Mouse (Mus musculus): ENCODE measurements around the gene Fzr1. TPM values are rescaled to one million over a fixed set of nuclear protein-coding genes. Genes with fewer than 3 reads are reported as not detected.

The Fzr1 gene
- polyA plus RNA-seq, 1 experiment, result 81.5 TPM

GRCm38 (mm10) chr10:81389373-81389772 lies 11.1 kb upstream of the Fzr1 start:
- WGBS, result 67% methylated on average over 3 of the region's 3 CpGs
- DNase-seq (ENCODE audit: low read depth, low spot score), result no peak

- 39% methylated on average over 5 of the region's 5 CpGs for WGBS
Measured at GRCm38 (mm10) chr10:81388505-81389055, 10.3 kb upstream of the Fzr1 start, which contains the start of gene Gm48552. TSS of gene Gm48552 (plus strand) at chr10:81389005.

GRCm38 (mm10) chr10:81387716-81388115 lies 9.4 kb upstream of the Fzr1 start:
- 92% methylated on average over 20 of the region's 20 CpGs for WGBS
- DNase-seq (ENCODE audit: low read depth, low spot score), result no peak

More at GRCm38 (mm10) chr10:81388505-81389055, 10.3 kb upstream of the Fzr1 start, which contains the start of gene Gm48552:
- no peak for DNase-seq (ENCODE audit: low read depth, low spot score)

GRCm38 (mm10) chr10:81385603-81386306 lies 7.4 kb upstream of the Fzr1 start:
- DNase-seq (ENCODE audit: low read depth, low spot score), result no peak
- WGBS, result 70% methylated on average over 22 of the region's 22 CpGs

- DNase-seq (ENCODE audit: low read depth, low spot score), result no peak
- under 1% methylated on average over 19 of the region's 19 CpGs for WGBS
Measured at GRCm38 (mm10) chr10:81384605-81384982, 6.3 kb upstream of the Fzr1 start.

- WGBS, result 6% methylated on average over 54 of the region's 54 CpGs
- DNase-seq (ENCODE audit: low read depth, low spot score), result peak; percentile 97
Measured at GRCm38 (mm10) chr10:81383802-81384604, 5.7 kb upstream of the Fzr1 start, which contains the start of the genes Dohh and Gm48551. TSS of gene Dohh (plus strand) at chr10:81384428. TSS of gene Gm48551 (plus strand) at chr10:81384466.

- DNase-seq (ENCODE audit: low read depth, low spot score), result no peak
Measured at GRCm38 (mm10) chr10:81382039-81382438, 3.7 kb upstream of the Fzr1 start.

GRCm38 (mm10) chr10:81379809-81380378 lies 1.6 kb upstream of the Fzr1 start:
- 82% methylated on average over 6 of the region's 6 CpGs for WGBS
- DNase-seq (ENCODE audit: low read depth, low spot score), result no peak

More at GRCm38 (mm10) chr10:81382039-81382438, 3.7 kb upstream of the Fzr1 start:
- 35% methylated on average over 5 of the region's 5 CpGs for WGBS

- WGBS, result 57% methylated on average over 3 of the region's 3 CpGs
- DNase-seq (ENCODE audit: low read depth, low spot score), result no peak
Measured at GRCm38 (mm10) chr10:81379183-81379553, 852 bp upstream of the Fzr1 start.

GRCm38 (mm10) chr10:81378553-81379182 lies 352 bp upstream of the Fzr1 start:
- under 1% methylated on average over 46 of the region's 46 CpGs for WGBS
- DNase-seq (ENCODE audit: low read depth, low spot score), result peak; percentile 99

- 19% methylated on average over 2 of the region's 2 CpGs for WGBS
- DNase-seq (ENCODE audit: low read depth, low spot score), result no peak
Measured at GRCm38 (mm10) chr10:81377362-81377664, 1.0 kb downstream of the Fzr1 start.

GRCm38 (mm10) chr10:81376561-81377361 lies 1.6 kb downstream of the Fzr1 start:
- WGBS, result 28% methylated on average over 6 of the region's 6 CpGs
- DNase-seq (ENCODE audit: low read depth, low spot score), result no peak

- WGBS, result 94% methylated on average over 10 of the region's 10 CpGs
- no peak for DNase-seq (ENCODE audit: low read depth, low spot score)
Measured at GRCm38 (mm10) chr10:81375322-81375721, 3.0 kb downstream of the Fzr1 start.

- no peak for DNase-seq (ENCODE audit: low read depth, low spot score)
- WGBS, result 91% methylated on average over 6 of the region's 6 CpGs
Measured at GRCm38 (mm10) chr10:81367207-81367495, 11.2 kb downstream of the Fzr1 start.

- whole genome bisulfite sequencing, result 61% methylated on average over 6 of the region's 6 CpGs
Measured at GRCm38 (mm10) chr10:81366477-81367206, 11.7 kb downstream of the Fzr1 start.

GRCm38 (mm10) chr10:81365672-81366476 lies 12.4 kb downstream of the Fzr1 start, which contains the start of gene 4930404N11Rik:
TSS of gene 4930404N11Rik (minus strand) at chr10:81365816.
- WGBS, result 46% methylated on average over 12 of the region's 12 CpGs
- no peak for DNase-seq (ENCODE audit: low read depth, low spot score)

More at GRCm38 (mm10) chr10:81366477-81367206, 11.7 kb downstream of the Fzr1 start:
- DNase-seq (ENCODE audit: low read depth, low spot score), result no peak

- no peak for DNase-seq (ENCODE audit: low read depth, low spot score)
- WGBS, result 35% methylated on average over 4 of the region's 4 CpGs
Measured at GRCm38 (mm10) chr10:81365073-81365472, 13.2 kb downstream of the Fzr1 start.

GRCm38 (mm10) chr10:81364666-81365065 lies 13.7 kb downstream of the Fzr1 start:
- 21% methylated on average over 28 of the region's 28 CpGs for WGBS
- no peak for DNase-seq (ENCODE audit: low read depth, low spot score)

Measured in large intestine, adult 2 months (tissue).